Mouse (Mus musculus): ENCODE results near the gene Gipr.
"Not testable (repeated sequence)": the region's sequence is repeated elsewhere in the genome, so short reads cannot be mapped to it uniquely, and the experiment has no call there.

The Gipr gene

DNA sequence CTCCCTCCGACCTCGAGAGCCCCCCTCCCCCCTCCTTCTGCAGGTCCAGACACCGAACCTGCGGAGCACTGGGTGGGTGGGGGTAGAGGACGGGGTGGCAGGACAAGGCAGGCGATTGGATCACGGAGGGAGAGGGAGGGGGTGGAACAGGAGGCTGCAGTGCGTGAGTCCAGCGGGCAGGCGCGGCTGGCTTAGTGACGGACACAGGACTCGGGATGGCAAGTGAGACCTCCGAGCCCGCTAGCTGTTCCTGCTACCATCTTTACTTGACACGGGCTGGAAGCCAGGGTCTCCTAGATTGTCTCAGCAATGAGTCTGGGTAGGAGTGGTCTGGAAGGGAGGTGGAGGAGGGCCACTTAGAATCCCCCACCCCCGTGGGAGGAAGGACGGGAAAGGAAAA is 12.1 kb upstream of the Gipr start:
- DNase-seq: no peak

DNA sequence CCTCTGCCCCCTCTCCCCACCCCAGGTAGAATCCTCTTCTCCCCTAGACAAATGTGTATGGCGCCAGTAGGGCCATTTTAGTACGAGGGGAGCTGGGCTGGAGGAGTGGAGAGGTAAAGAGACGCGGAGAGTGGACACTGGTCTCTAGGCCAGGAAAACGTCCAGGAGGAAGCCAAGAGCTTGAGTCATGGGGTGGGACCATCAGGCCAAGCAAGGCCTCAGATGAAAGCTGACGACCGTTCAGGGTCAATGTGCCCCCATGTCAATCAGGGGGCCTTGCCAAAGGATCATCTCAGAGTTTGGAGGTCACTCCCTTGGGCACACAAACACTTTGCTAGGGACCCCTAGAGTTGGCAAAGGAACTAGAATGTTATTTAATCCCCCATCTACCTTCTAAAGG is 11.3 kb upstream of the Gipr start:
- no peak for DNase-seq

DNA sequence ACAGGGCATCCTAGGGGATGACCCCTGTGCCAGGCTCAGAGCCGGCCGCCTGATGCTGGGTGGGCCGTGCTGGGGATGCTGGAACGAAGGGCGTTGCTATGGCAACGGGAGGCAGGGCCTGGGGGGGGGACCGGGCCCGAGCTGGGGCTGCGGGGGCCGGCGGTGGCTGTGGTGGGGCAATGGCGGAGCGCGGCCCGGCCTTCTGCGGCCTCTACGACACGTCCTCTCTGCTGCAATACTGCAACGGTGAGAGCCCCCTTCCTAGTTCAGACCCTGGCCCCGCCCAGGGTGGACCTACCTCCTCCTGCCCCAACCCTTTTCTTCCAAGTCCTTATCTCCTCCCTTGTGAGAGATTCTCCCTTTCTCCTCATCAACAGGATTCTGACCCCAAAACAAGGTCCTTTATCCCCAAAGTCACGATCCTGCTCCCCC is 10.6 kb upstream of the Gipr start:
- DNase-seq: no peak

DNA sequence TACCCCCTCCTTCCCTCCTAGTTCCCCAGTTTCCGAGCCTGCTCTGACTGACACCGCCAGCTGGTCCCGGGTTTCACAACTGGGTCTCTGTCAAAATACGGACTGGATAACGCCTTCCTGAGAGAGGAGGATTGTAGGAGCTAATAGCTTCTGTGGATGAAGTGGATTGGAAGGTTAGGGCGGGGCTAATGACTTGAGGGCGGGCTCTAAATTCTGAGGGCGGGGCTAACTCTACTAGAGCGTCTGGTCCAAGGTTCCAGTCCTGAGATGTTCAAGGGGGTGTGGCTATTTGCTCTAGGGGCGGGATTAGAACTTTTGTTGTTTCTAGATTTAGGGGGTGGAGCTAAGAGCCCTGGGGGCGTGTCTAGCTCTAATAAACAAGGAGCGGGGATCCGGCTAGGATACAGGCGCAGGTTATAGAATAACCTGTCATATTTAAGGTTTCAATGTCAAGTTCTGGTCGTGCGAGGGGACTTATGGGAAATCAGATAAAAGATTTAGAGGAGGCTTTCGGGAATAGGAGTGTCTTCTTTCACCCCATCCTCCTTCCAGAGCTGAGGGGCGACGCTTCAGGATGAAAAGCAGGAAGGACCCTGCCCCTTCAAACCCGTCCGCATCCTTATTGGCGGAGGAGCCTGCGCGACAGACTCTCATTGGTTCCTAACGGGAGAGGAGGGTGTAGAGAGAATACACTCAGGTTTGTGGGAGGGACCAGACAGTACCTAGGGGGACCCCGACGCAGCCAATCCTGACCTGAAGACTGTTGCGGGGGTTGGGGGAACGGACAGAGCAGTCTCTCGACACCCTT is 10.0 kb upstream of the Gipr start, which contains the start of gene Eml2:
Gene Eml2 (plus strand): TSS at position 714 of the 808 bp plus-strand sequence.
- DNase-seq: peak; percentile 86

DNA sequence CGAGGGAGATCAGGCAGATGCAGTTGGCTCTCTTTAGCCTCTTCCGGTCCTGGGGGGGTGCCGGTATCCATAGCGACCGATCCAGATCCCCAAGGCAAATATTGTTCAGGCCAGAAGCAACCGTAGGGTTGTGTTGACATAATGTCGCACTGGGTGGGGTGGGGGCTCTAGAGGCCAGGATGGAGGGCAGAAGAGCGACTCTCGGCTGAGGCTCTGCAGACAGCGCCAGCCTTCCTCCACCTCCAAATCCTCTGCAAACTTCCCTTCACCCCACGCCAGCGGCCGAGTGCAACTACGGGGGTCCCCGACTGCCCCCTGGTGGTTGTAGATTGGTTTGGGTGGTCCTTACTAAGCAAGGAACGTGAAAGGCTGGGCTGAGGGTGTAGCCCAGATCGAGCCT is 6.9 kb upstream of the Gipr start:
- DNase-seq: peak; percentile 90

DNA sequence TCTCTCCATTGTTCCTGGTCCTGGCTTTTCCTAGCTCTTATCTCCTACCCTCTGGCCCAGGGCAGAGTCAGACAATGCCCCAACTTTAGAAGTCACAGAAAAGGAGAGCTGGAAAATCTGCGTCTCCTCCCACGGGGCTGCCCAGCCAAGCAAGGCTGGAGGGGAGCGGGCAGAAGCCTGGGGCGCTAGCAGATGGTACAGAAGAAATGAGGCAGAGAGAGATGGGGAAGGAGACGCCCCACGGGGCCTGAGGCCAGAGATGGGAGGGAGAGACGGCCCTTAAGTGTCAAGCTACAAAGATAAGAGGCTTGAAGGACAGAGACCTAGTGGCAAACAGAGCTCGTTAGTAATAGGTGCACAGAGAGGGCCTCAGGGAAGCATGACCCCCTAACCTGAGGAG is 5.9 kb upstream of the Gipr start:
- no peak for DNase-seq

DNA sequence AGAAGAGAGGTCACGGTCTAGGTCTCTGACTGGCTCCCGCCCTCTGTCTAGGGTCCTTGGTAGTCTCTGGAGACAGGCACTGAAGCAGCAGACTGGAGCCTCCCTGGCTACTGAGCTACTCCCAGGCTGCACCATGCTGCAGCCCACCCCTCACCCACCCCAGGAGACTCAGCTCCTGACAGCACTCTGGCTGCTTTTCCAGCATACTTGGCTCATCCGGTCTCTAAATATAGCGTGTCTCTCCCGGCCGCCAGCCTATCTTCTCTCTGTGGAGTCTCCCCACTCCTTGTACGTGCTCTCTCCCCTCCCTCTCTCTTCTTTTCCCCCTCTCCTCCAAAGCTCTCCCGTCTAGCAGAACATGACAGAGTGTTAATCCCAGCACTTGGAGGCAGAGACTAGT is 4.2 kb upstream of the Gipr start:
- no peak for DNase-seq

DNA sequence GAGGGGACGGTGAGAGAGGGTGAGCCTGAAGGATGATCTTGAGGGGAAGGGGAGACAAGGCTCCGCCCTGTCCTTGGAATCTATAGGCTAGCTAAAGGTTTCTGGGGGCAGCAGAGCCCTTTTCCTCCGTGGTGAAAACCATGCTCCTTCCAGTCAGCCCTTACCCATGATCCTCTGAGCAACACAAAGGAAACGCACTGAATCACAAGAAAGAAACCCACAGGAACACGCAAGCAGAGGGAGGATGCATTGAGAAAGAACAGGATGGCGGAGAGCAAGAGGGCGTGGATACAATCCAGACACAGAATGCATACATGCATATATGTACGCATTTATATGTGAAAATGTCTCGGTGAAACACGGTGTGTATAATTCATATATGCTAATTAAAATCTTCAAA is 3.6 kb upstream of the Gipr start:
- DNase-seq: no peak

DNA sequence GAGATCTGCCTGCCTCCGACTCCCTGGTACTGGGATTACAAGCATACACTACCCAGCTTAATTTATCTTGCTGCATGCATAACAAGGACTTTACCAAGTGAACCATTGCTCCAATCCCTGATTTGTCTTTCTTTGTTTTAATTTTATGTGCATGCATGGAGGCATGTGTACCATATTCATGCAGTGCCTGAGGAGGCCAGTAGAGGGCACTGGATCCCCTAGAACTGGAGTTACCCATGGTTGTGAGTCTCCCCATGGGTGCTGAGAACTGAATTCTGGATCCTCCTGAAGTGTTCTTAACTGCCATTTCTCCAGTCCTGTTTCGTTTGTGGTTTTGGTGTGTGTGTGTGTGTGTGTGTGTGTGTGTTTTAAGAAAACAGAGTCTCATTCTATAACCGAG is 1.1 kb upstream of the Gipr start:
- no peak for DNase-seq

DNA sequence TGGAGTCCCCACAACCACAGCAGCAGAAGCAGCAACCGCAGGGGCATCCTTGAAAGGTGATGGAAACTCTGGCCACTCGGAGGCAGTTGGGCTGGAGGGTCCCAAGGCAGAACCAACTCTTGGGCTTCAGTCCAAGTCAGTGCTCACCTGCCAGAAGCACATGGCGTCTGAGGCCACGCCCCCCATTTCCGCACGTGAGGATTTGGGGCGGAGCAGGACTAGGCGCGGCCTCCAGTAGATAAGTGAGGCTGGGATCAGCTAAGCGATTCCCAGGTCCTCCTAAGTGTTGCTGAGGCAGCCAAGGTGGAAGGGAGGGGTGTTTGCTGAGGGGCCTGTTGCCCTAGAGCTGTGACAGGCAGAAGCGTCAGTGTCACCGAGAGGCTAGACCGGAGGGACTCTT is 949 bp downstream of the Gipr start:
- DNase-seq: peak; percentile 51

DNA sequence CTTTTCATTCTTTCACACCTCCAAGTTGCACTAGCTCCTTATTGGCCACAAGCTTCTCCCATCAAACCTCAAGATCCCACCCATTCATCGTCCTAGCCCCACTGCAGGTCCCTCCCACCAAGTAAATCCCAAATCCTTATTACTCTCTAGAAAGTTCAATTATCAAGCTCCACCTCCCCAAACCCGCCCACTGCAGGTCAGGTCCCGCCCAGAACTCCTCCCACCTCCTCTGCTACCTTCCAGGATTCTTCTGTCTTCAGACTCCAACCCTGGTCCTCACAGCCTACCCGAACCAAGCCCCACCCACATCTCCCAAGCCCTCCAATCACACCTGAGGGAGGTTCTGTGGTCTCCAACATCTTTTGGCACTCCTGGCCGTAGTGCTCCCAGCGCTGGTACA is 1.7 kb downstream of the Gipr start:
- DNase-seq: no peak

DNA sequence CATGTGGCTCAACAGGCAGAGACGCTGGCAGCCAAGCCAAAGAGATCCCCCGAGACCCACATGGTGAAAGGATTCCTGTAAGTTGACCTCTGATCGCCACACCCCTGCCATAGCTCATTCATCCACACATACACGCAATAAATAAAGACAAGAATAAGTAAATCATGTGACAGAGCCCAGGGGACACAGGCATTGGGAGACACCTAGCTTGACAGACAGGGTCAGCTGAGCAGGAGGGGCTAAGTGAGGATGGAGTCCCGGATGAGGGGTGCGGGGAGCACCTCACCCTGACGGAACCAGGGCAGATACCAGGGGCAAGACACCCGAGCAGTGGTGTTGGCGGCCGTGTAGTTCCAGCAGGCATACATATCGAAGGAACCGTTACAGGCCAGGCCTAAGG is 2.2 kb downstream of the Gipr start:
- no peak for DNase-seq

DNA sequence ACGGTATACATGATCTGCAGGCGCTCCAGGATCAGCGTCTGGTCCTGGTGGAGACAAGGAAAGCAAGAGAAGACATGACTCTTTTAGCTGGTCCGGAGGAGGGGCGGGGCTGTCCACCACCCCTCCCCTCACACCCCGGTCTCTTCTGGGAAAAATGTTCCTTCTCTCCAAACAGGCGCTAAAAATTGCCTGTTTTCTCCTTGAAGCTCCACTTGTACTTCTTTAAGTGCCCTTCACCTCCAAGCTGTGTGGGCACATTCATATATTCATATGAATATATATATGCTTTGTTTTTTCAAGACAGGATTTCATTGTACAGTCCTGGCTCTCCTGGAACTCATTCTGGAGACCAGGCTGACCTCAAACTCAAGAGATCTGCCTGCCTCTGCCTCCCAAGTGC is 3.0 kb downstream of the Gipr start:
- DNase-seq: no peak

DNA sequence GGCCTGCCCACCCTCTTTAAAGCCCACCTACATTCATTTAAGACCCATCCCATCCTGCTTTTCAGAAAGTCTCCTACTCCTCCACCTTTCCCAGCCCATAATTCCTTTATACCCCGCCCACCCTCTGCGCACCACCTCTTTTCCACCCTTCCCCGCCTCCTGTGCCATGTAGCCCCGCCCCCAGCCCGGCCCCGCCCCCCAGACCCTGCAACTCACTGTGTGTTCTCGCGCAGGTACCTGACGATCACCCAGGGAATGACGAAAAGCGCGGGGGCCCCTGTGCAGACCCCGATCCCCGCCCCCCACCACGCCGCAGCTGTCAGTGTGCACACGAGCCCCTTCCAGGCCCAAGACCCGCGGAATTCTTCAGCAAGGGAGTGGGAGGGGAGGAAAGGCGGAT is 5.8 kb downstream of the Gipr start:
- DNase-seq: peak; percentile 67

DNA sequence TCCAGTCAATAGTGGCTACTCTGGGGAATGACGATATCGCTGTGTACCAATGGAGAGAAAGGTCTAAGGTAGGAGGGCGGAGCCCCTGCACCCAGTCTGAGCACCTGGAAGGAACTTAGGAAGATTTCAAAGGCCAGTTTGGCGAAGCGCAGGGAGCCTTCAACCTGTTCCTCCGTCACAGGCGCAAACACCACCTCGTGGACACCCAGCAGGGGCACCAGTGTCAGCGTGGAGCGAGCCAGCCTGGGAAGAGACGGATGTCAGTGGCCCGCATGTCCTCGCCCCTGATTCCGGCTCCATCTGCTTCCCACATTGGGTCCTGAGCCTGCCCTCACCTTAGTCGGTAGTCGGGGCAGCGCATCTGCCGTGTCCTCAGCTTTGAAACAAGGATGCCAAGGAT is 6.5 kb downstream of the Gipr start:
- no peak for DNase-seq

DNA sequence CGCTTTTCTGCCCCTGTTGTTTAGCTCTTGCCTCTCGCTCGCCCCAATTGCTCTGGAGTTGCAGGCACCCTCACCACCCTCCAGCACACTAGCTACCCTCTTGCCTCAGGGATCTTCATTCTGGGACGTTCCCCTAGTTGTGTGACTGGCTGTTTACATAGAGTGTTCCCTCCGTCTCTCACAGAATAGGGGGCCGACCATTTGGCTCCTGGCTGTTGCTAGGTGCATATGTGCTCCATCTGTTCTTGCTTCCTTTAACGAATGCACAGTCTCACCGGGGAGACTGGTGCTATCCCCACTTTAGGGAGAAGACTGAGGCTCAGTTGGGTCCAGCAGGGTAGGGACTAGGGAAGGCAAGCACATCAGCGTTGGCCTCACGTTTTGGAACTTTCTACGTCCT is 7.3 kb downstream of the Gipr start:
- no peak for DNase-seq

DNA sequence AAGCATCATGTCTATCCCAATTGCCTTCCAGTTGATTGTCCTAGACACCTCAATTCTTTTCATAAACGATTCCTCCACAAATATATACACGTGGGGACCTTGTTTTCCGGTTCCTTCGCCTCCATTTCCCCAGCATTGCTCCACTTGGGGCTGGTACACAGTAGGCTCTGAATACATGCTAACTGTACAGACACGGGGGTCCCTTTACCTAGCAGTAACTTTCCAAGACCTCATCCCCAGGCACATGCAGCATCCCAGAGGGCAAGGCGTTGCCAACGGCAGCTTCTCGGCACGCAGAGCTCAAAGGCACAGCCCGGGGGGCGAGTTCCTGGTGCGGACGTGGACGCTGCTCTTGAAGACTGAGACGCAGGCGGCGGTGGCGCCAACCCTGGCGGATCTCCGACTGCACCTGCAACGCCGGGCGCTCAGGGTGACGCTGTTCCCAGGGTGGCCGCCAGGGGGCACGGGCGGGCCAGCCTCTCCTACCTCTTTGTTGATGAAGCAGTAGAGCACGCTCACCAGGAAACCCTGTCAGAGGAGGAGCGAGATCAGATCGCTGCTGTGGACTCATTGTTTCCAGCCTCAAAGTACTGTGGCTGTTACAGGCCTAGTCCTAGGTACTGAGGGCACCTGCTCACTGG is 8.6 kb downstream of the Gipr start:
- peak; percentile 91 for DNase-seq

DNA sequence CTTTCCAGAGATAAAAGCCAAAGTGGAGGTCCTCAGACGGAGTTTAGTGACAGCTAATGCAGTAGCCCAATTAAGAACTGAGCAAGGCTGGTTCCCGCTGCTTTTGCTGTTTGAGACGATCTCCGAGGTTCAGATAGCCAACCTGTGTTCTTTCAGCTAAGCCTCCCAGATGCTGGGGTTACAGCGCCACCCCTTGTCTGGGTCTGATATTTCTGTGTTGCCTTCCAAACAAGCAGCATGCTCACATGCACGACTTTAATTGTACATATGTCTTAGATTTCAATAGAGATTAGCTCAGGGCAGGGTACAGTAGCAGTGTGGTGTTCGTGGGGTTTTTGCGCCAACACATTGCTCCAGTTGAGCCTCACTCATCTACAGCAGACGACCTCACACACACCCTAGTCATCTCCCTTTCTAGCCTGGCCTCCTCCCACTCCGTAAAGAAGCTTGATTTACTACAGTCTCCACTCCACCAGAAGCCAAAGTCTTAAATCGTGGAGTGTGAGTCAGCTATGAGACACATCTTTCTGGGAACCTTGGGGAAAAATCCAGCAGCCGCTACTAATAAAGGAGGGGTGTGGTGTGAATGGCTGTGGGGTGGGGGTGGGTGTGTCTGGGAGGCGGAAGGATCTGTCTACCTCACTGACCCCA is 10.0 kb downstream of the Gipr start:
- DNase-seq: no peak

DNA sequence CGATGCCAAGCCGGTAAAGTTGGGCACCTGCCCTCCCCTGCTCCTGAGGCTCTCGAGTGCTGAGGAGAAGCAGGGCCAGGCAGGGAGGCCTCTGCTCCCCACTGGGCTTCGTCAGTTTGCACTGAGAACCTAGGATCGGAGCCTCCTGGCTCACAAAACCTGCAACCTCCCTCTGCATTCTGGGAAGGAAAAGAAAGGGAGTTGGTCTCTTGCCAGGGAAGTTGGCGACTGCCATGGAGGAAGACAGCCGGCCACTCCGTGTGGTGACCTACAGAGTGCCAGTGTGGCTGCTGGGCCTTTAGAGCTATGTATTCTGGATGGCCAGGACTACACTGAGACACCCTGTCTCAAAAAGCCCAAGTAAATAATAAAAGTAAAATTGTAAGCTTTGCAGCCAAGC is 11.1 kb downstream of the Gipr start:
- DNase-seq: no peak

DNA sequence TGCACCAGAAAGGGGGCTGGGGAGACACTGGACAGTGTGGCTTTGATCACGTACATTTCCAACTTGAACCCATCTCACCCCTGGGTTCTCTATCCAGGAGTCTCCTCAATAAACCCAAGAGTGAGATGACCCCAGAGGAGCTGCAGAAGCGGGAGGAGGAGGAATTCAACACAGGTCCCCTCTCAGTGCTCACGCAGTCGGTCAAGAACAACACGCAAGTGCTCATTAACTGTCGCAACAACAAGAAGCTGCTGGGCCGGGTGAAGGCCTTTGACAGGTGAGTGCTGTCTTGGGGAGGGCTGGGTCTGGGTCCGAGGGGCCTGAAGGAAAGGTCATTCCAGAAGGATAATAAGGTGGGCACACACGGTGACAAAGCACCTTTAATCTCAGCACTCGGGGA is 14.8 kb downstream of the Gipr start:
- DNase-seq: not testable (repeated sequence)

DNA sequence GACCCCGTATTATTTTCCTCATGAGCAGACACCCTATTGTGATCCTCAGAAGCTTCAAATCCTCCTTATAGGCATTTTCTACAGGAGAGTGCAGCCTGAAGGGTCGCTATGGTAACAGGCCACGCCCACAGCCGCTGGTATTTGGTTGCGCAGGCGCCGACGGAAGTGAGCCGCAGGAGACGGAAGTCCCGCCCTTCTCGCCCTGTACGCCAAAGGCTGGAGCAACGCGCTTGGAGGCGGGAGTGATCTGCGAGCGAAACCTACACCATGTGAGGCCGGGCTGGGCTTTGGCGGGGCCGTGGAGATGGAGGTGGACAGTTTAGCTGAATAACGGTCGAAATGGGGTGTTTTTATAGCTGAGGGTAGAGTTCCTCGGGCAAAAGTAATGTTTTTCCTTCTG is 16.3 kb downstream of the Gipr start, which contains the start of gene Snrpd2:
Gene Snrpd2 (plus strand): TSS at position 97 of the 400 bp plus-strand sequence.
- peak; percentile 97 for DNase-seq

DNA sequence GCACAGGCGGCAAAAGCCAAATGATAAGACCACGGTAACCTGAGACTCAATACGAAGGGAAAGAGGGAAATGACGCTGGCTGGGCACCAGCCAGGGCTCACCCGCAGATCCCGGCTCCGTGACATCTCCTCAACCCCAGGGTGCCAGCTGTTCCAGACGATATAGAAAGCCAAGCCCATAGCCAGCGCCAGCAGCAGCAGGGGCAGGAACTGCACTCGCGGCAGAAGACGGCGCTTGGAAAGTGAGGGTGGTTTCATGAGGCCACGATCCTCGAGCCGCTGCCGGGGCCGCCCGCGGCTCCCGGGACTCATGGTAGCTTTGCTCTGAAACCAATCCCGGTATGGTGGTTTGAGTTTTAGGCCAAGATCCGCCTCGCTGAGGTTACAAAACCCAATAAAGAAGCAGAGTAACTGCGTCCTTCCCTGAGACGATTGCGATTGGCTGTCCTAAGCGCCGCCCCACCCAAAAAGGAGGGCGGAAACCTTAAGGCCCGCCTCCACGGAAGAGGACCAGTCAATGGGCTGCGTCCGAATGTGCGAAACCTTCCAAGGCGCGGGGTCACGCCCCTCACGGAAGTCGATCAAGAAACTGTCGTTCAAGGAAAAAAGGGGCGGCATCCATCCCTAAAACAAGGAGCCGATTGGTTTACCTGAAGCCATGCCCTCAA is 16.9 kb downstream of the Gipr start, which contains the start of gene Qpctl:
Gene Qpctl (minus strand): TSS at position 417 of the 667 bp plus-strand sequence.
- peak; percentile 100 for DNase-seq

DNA sequence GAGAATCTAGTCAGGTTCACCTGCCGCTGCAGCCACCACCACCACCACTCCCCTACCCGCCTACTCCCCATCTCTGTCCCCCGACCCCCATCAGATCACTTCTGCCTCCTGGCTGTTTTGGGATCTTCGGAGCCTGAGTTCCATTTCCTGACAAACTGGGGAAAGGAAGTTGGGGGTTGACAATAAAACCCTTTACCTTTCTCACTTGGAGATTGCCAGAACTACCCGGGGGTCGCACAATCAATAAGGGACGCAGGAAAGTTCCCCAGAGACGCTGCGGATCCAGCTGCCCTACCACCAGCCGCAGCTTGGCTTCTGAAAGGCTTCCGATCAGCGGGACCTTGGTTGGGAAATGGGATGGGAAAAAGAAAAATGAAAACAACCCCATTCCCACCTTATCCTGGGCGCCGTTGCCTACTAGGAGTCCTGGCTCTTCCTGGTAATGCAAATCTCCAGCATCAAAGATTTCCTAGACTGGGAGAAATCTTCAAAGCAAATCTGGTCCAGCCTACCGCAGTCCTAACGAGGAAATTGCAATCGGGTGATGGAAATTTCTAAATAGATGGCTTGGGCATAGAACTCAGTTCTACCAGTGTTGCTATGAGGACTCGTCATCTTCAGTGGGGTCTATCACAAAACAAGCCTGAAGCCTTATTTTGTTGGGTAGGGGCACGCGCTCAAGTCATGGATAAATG is 17.6 kb downstream of the Gipr start:
- no peak for DNase-seq
